Mouse (Mus musculus): ENCODE measurements at regions not wholly inside any gene's neighbourhood (a gene's known extent, or its start where the extent isn't known, plus 50 kb on each side); places are given as distances from the start of the nearest gene placed in this dataset.
"Not testable (repeated sequence)": the region's sequence is repeated elsewhere in the genome, so short reads cannot be mapped to it uniquely, and the experiment has no call there.

DNA sequence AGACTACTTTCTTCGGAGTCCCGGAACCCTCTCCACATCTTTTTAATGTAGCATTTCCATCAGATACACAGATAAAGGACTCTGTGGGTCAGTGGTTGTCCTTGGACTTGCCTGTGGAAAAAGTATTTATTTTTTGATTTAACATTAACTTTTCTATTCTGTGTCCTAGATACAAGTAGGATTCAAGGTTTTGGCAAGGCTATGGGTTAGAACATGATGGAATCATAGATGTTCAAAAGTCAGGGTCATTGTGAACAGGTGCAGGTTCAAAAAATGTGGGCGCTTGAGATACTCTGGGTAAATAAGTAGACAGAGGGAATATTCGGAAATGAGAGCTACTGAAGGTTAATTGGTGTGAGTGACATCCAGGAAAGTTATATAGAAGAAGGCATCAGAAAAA, 347.7 kb downstream of the Cypt12 start:
- DNase-seq (ENCODE audit: low spot score), result no peak

DNA sequence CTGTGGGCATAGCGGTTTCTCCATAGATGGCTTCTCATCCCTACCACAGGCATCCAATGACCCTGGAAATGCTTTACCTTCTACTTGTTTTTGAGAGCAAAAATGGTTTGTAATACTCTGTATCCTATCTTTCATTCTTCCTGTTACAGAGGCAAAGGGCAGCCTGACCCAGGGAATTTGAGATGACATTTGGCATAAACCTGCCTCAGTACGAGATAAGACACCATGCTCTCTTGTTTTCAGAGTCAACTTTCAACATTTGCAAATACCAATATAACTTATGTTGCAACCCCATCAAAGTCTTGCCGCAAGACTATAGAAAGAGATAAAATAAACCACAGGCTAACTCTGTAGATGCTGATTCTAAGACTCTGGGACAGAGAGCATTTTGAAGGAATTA, 350.5 kb downstream of the Cypt12 start:
- no peak for DNase-seq (ENCODE audit: low spot score)

GRCm38 (mm10) chr3:18299502-18299901, 351.3 kb downstream of the Cypt12 start:
- no peak for DNase-seq (ENCODE audit: low spot score)

GRCm38 (mm10) chr3:18319433-18319832, 371.2 kb downstream of the Cypt12 start:
- no peak for DNase-seq (ENCODE audit: low spot score)

DNA sequence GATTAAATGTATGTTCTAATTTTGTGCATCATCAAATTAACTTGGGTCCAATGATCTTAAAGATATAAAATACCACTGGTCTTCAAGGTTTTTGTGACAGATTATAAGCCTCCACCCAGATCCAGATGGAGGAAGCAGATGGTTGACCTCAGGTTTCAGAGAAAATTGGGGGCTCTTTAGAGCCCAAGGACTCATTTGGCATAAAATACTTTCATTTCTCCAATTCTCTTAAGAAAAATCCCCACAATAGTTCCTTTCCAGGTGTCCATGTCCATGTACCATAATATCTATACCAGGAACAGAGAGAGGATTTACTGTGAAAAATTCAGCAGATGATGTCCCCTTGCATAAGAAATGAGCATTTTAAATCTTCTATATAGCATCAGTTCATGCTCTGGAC, 385.0 kb downstream of the Cypt12 start:
- no peak for DNase-seq (ENCODE audit: low spot score)

DNA sequence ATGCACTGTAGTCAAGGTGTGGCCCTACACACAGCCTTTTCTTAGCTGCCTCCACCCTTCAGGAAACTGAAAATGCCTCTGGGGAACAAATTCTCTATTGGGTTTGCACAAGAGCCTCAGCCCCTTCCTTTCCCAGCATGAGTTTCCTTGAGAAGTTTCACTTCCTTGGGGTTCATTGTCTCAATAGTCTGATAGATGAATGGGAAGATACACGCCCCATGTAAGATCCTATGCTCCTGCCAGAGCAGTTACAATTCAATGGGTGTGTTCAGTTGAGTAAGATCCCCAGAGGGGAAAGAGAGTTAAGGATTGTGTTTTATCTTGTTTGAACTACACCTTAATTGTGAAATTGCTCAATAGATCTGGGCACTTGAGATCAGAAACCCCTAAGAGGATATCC, 391.0 kb downstream of the Cypt12 start:
- DNase-seq (ENCODE audit: low spot score), result no peak

DNA sequence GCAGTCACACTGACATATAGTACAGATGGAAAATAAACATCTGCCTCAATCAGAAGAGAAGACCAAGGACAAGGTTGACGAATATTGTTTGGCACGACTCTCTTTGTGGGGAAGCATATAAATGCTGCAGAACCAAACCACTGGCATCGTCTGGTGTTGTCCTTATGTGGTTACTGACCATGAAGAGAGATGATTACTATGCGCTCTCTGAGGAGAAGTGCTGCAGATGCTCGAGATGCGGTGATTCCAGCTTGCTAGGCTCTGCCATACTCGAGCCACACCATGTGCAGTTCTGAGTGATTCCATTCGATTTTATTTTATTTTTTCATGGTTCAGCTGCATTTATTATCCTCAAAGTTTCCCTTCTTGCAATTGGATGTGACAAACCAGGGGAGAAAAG, 393.5 kb downstream of the Cypt12 start:
- no peak for DNase-seq (ENCODE audit: low spot score)

DNA sequence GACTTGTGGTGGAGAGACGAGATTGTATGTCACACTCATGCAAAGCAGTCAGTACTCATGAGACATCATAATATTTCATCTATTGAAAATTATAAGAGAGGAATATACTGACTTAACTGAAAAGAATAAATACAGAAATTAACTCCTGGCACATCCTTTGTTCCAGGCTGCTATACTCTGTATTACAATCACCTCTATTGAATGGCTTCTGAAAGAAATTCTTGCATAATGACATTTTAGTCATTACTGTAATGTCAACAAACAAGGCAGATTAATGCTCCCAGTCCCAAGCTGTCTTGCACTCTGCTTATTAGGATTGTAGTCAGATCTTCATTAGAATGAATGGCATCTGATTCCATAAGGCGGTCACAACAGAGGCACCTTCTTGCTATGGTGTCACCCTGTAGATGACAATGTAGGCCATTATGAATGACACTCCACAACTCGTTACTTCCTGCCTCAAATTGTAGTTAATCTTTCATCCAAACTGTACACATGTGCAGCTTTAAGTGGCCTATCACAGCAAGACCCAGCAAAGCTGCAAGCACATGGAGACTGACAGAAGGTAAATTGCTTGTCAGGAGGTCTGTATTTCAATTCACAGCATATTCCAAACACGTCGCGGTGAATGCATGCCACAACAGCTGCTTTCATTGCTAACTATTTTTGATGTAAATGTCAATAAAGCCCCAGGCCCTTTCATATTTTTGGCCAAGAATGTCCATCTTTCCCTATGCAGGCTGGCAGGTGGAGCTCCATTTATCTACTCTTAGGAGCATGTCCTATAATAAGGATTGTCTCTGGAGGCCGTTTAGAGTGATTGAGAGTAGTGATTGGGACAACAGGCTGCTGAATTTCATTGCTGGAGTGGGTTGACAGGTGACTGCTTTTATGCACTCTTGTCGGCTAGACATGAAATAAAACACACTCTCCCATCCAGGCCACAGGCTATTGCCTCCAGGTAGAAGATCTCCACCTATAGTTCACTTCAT, 430.1 kb downstream of the Cypt12 start:
- DNase-seq (ENCODE audit: low spot score), result no peak

DNA sequence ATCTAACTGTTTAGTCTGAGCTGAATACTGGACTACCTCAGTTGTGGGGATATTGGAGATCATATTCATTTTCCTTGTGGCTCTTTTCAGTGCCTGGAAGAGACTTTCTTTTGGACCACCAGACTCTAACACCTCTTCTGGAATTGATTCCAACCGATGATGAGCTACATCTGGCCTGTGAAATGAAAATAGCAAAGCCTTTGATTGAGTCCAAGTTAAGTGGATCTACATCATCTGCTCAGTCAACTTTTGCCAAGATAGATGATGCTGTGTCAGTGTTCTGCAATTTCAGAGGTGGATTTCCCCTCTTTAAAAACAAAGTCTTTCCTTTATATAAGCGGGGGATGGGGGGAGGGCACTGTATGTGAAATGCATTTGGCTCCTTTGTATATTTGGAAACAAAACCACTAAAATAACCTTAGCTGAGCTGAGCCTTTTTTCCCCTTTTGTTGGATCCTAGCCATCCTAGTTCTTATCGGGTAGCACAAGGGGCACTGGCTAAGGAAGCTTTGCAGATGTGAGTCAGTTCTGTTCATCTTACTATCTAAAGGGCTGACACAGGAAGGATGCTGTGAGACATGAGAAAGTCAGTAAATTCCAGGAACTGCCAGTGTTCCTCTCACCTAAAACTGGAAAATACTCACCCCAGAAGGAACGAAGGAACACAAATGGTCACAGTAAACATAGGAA, 473.8 kb downstream of the Cypt12 start:
- DNase-seq (ENCODE audit: low spot score), result no peak

DNA sequence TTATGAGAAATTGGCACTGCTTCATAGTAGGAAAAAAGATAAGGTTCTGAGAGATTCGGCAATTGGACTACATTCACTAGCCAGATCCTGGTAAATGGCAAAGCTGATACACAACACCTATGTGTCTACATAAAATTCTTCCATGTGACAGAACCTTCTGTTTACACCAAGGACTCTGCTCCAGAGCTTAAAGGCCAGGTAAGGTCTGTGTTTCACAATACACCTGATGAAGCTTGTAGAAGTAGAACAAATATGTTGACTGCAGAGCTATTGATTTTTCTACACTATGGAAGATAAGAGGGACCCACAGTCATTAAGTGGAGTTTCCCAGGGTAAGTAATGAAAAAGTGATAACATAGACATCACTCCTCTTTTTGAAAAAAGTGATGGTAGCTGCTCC, 480.7 kb downstream of the Cypt12 start:
- DNase-seq (ENCODE audit: low spot score), result no peak

GRCm38 (mm10) chr3:18438845-18439244, 490.6 kb downstream of the Cypt12 start:
- DNase-seq (ENCODE audit: low spot score), result no peak

- DNase-seq (ENCODE audit: low spot score), result no peak
These were observed 504.2 kb downstream of the Cypt12 start for GRCm38 (mm10) chr3:18452197-18452933.

DNA sequence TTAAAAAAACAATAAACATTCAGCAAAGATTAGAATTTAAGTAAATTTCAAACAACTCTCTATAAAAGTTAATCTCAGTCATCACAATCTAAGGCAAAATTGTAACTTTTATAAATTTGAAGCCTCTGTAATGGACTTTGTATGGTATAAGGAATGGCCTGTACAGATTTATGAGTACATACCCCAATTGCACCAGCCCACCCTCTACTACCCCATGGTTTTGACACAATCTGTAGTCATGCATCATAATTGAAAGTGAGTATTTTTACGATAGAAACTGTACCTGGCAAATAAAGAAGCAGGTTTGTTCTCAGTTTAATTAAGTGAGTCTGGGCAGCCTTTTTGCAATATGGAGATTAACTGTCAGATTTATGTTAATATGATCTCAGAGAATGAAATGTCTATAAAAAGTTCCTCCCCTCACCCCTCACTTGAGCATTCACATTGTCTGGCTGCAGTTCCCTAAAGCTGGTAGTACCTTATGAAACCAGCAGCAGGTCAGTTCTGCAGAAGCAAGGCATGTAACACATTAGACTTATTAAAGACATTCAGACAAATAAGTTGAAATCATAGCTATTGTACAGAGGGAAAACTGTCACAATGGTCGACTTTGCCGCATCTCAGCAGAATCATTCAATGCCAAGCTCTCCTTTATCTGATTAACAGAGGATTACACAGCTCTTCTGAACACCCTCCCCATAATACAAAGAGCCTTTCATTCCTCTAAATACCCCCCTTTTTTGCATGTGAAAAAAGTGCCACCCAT, 505.2 kb downstream of the Cypt12 start:
- DNase-seq (ENCODE audit: low spot score), result no peak

GRCm38 (mm10) chr3:18453986-18454291, 505.7 kb downstream of the Cypt12 start:
- no peak for DNase-seq (ENCODE audit: low spot score)

- not testable (repeated sequence) for DNase-seq (ENCODE audit: low spot score)
These were observed 506.5 kb downstream of the Cypt12 start for GRCm38 (mm10) chr3:18454558-18455191.

DNA sequence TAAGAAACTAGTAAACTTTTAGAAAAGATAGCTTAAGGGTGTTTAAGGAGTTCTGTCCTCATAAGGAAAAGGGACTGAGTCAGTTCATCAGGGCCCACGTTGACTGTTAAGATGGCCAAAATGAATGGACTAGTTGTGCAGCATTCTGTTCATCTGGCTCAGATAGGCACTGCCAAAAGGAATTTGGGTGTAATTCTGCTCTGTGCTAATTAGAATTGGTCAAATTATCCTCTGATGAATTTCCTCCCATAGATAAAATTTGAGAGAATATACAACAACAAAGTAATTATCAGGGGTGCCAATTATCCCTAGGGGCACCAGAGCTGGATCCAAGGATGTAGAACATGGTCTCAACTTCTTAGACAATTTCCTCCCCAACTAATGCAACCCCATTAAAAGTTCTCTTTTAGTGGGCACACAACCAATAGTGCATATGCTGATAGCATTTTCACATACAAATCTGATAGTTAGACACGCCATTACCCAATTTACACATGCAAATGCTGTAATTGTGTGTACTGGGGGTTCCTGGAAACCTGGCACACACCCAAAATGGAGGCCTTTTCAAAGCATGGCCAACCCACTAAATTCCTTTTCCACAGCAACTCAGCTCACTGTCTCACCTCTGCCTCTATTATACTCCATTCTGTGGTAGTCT, 508.0 kb downstream of the Cypt12 start:
- DNase-seq (ENCODE audit: low spot score), result no peak

GRCm38 (mm10) chr3:18460267-18460666, 512.1 kb downstream of the Cypt12 start:
- no peak for DNase-seq (ENCODE audit: low spot score)

DNA sequence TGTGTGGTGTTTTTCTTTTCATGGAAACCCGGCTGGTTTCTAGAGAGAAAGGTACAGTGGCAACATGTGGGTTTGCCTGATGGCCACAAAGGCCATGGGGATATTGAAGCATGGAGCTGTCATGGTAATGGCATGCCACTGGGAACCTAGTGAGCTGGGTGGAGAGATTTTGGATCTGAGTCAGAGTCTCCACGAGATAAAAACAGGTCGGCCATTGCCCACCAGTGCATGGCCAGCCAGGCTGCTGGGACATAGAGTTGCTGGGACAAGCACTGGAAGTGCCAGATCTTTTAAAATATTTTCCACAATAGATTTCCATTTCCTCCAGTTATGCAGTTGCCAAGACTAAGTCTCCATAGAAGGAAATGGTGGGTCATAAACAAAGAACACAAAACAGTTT, 523.6 kb downstream of the Cypt12 start:
- no peak for DNase-seq (ENCODE audit: low spot score)

DNA sequence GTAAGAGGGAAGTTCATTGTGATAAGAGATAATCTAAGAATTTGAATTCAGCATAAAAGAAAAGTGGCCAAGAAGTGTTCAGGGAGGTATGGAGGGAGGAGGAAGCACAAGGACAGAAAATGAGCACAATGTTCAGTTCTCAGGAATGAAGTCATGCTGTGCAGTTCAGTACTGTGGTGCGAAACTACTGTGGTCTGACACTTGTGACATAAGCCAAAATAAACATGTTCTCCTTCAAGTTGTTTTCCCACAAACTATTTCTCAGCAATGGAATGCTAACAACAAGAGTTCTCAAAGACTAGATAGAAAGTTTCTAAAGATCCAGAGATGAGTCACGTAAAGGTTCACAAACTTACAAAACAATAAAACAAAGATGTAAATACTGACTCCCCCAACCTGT, 531.3 kb downstream of the Cypt12 start:
- DNase-seq (ENCODE audit: low spot score), result no peak

DNA sequence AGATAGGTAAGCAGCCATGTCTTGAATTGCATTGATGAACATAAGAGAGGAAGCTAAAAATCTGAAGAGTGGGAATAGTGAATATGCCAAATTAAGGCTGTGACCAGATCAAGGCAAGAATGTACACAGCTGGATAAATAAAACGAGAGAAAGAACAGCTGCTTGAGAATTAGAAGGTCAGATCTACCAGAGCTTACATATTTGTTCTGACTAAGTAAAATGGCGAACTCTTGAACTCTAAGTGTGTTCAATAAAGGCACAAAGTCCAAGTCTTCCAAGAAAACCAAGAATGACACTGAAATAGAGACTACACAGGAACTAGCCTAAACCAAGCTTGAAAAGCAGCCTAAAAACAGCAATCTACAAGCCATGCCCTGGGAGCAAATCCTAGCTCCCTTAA, 533.8 kb downstream of the Cypt12 start:
- no peak for DNase-seq (ENCODE audit: low spot score)

DNA sequence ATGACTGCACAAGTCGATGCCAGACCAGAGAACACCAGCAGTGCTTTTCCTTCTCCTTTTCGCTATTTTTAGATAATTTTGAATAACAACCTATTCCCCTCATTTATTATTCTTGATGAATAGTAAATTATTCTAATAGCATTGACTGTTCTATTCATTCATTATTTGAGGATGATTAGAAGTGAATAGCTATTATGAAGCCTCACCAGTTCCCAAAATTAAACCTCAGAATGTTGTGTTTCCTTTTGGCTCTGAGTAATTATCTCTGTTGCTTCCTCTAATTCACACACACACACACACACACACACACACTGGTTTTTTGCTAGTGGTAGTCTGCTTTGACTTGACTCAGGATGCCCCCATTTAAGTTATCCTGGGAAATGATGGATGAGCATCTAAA, 540.7 kb downstream of the Cypt12 start:
- no peak for DNase-seq (ENCODE audit: low spot score)

All from ovary, adult 18-20 months (tissue).